Mouse (Mus musculus) liver, adult 2 months (tissue): ENCODE results near the gene Sln.

Experiments
- CTCF ChIP-seq: fragments of 200-500 bp; IDR thresholded peaks from 2 replicates; pipeline ENCODE4 v1.5.1; 2011; ENCODE audit warnings: low read depth, low read length, control low read depth
- POLR2A ChIP-seq: fragments of 200-500 bp; IDR thresholded peaks from 2 replicates; pipeline ENCODE4 v1.6.1; 2011; ENCODE audit warnings: low read length, control low read depth; ENCODE audit not compliant: insufficient read depth; ENCODE audit errors: extremely low read depth

- TF ChIP-seq CTCF (no peak), POLR2A (no peak)
These were observed 27.5 kb downstream of the Sln start for GRCm38 (mm10) chr9:53877423-53877822.
